Mouse (Mus musculus) hematopoietic stem cell, adult 5-6 weeks (primary cell): ENCODE measurements around the gene Kcnh4. TPM values are rescaled to one million over a fixed set of nuclear protein-coding genes. Genes with fewer than 3 reads are reported as not detected.

Experiments used
- ATAC-seq, 2 experiments: fragments of 125-278 bp in 1 of 2; replicated peaks in 1 of 2; 2 replicates each; pipeline ENCODE4 v1.8.0; 2016 to 2017; ENCODE audit warnings: inconsistent platforms in 2 of 2, mild to moderate bottlenecking in 2 of 2, moderate number of reproducible peaks in 2 of 2, low read depth in 1 of 2, moderate TSS enrichment in 1 of 2; ENCODE audit not compliant: low FRiP score in 2 of 2, poor library complexity in 2 of 2, severe bottlenecking in 2 of 2, insufficient read depth in 1 of 2, low TSS enrichment in 1 of 2
- total RNA-seq: library from RNA; stranded (forward); fragments of 172-1452, 232-1000 nt; gene quantifications from 2 replicates; pipeline ENCODE4 v1.2.3, GENCODE M21; 2017

Gene Kcnh4
- total RNA-seq, 1 experiment from 2014 or later, result not detected

- ATAC-seq, result no peak
Observed at GRCm38 (mm10) chr11:100741348-100741747, 18.4 kb downstream of the Kcnh4 start.

- no peak for ATAC-seq
Observed at GRCm38 (mm10) chr11:100738749-100739148, 21.0 kb downstream of the Kcnh4 start.

GRCm38 (mm10) chr11:100738066-100738604 lies 21.6 kb downstream of the Kcnh4 start, which contains the start of gene Rab5c:
Gene Rab5c, minus strand, starts transcription at chr11:100738215.
- ATAC-seq, result peak; percentile 96 to 99

DNA sequence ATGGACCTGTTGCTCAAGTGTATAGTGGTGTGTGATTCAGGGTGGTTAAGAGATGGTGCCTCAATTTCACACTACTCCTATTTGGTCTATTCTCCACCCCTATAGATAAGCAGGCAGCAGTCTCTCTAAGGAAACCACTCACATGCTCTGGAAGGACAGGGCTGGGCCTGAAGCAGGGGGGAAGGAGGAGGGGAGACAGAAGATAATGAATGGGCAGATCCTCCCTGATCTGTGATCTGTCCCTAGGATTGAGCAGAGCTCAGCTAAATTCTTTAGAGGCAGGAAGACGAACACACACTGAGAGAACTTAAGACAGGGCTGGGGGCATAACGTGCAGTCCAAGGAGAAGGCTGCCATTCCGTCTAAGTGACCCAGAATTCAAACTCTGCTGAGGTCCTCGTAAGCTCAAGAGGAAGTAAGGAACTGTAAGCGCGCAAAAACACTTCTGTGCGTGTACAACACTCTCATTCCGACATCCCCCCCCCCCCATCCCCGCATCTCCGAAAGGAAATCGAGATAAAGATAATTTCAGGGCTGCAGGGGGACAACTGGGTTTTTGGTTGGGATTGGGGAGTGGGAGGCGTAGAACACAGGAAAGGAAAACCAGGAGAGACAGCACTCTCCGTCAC lies 22.5 kb downstream of the Kcnh4 start:
- no peak for ATAC-seq

GRCm38 (mm10) chr11:100736746-100737080 lies 23.0 kb downstream of the Kcnh4 start:
- no peak for ATAC-seq

- ATAC-seq, result no peak
Observed at GRCm38 (mm10) chr11:100735954-100736745, 23.6 kb downstream of the Kcnh4 start.

DNA sequence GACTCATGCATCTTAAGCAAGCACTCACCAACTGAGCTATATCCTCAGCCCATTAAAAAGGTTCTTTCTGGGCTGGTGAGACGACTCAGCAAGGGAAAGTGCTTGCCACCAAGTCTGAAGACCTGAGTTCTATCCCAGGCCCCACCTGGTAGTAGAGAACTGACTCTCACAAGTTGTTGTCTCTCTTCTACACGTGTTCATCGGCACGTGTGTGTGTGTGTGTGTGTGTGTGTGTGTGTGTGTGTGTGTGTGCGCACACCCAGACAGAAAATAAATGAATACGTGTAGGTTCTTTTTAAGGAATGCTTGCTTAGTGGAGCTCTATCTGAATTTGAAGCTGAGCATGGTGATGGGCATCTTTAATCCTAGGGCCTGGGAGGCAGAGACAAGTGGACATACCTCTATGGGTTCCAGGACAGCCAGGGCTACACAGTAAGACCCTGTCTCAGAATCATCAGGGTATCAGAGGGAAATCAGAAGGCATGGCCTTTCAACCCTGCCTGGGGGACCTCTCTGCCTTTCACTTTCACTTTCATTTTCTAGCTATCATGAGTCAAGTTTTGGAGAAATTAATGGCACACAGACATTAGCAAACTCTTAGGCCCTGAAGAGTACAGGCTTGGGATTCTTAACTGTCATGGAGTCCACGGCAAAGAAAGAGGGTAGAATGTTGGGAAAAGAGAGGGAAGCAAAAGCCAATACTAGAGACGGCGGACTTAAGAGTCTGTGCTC lies 24.4 kb downstream of the Kcnh4 start:
- no peak for ATAC-seq

GRCm38 (mm10) chr11:100730477-100731205 lies 29.1 kb downstream of the Kcnh4 start:
- ATAC-seq, result no peak

- no peak for ATAC-seq
Observed at GRCm38 (mm10) chr11:100729976-100730375, 29.8 kb downstream of the Kcnh4 start.

DNA sequence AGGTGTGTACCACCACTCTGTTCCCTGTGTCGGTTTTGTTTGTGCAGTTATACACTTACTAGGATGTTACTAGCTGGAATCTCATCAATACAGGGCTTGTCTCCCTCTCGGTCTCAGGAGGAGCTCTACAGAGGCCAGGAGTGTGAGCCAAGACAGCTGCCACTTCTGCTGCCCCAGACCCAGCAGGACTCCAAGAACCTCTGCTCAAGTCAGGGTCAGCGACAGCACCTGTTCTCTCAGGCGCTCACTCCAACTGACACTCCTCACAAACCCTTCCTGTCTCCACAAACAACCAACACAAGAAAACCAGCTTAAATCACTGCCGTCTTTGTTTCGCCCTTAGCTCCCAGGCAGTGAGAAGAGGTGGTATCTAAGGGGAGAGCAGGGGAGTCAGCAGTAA lies 31.1 kb downstream of the Kcnh4 start:
- ATAC-seq, result no peak

- no peak for ATAC-seq
Observed at GRCm38 (mm10) chr11:100727201-100727600, 32.5 kb downstream of the Kcnh4 start.

- 0 out of 4 replicates have a peak, but pooled peaks of 1 of the 2 experiments have one; percentile 5 for ATAC-seq
Observed at GRCm38 (mm10) chr11:100724919-100725512, 34.7 kb downstream of the Kcnh4 start.

DNA sequence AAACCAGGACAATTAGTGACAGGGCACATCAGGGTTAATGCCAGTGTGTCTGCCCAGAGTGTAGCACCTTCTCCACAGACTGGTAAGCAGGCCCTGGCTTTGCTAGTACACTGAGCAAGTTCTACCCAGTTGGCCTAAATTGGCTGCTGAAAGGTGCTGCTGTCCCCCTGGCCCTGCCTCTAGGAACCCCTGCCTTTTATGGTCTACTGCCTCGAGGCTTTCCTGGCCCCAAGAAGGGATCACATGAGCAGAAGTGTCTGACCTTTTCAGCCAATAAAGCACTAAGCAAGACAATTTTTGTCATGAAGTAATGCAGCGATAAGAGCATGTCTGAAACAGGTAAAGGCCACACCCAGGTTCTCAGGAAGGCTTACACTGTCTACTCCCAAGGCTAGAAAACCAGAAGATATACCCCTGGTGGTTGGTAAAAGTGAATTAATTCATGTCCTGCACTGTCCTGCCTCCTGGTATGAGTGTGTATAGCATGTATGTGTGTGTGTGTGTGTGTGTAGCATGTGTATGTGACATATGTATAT lies 37.2 kb downstream of the Kcnh4 start:
- ATAC-seq, result 0 out of 4 replicates have a peak, but pooled peaks of 1 of the 2 experiments have one; percentile 15

- peak in 1 of 2 experiments; percentile 54; a peak in 2 of 4 replicates for ATAC-seq
Observed at GRCm38 (mm10) chr11:100721776-100722492, 37.8 kb downstream of the Kcnh4 start.

DNA sequence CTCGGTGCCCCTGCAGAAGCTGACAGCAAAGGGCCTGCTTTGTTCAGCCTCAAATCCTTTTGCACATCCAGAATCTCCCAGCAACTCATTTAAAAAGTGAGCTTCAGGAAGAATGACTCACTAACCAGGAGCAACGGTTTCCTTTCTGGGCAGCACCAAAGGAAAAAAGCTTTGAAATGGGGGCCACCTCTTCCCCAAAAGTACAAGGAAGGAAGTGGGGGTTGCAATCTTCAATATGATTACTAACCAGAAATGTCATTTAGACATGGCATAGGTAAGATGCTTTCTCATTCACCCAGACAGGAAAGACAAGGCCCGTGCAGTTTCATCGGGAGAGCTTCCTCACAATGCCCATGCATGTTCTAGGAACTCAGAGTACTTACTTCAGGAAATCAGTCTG lies 38.5 kb downstream of the Kcnh4 start:
- ATAC-seq, result no peak; a peak in 1 of 4 replicates

DNA sequence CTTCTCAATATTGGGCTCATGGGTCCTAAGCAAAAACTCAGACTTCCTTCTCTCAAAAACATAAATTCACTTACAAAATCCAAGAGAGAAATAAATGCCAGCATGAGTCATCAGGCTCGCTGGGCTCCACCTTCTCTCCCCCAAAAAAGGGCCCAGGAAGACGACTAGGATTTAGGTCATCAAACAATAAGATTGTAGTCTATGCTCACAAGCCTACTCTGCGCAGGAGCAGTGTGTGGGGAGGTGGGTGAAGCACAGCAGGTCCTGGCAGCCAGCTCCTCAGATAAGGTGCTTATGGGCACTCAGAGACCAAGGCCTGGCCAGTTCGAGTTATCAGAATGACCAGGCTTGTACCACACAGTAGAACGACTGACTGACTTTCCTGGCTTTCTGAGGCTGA lies 39.4 kb downstream of the Kcnh4 start:
- ATAC-seq, result no peak
